Mouse (Mus musculus): ENCODE measurements at regions not wholly inside any gene's neighbourhood (a gene's known extent, or its start where the extent isn't known, plus 50 kb on each side); places are given as distances from the start of the nearest gene placed in this dataset.

DNA sequence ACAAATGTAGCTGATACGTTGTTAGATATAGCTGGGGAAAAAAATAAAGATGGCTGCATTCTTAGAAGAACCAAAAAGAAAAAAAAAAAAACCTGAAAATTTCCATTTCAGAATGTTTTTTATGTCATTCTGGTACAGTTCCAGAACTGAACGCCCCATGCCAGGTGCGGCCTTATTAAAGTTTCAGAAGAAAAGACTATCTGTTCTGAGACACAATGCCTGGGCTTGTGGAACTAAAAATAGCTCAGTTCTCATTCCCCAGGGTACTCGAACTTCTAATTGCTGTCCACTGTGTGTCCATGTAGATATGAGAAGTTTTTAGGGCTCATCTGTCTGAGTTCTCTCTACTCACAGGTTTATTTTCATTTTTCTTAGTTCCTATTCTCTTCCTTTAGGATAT, 131.7 kb upstream of the Adamts9 start:
- no peaks in the 10 kb centered on the region for H3K27me3 ChIP-seq (replicated peaks; ENCODE audit: control insufficient read depth, insufficient read depth, low read length)
- H3K9ac ChIP-seq (ENCODE audit: low read depth, low read length), result no peak overlapping the region
- H3K36me3 ChIP-seq (ENCODE audit: control insufficient read depth, insufficient read depth), result no peaks in the 10 kb centered on the region
- WGBS, result 79% methylated on average over 4 of the region's 4 CpGs
- no peak overlapping the region for H3K4me3 ChIP-seq (ENCODE audit: low read depth, low read length)
- no peak overlapping the region for H3K4me2 ChIP-seq (replicated peaks; ENCODE audit: low read depth)
- no peaks in the 10 kb centered on the region for H3K9me3 ChIP-seq (ENCODE audit: control insufficient read depth)
- no peak overlapping the region for H3K27ac ChIP-seq (ENCODE audit: low read depth, low read length)
- no peak for TF ChIP-seq CTCF (IDR thresholded peaks at IDR 0.05; ENCODE audit: low read depth)
- ATAC-seq, result no peak
- no peaks in the 10 kb centered on the region for H3K4me1 ChIP-seq (replicated peaks; ENCODE audit: control insufficient read depth, insufficient read depth, low read length)

DNA sequence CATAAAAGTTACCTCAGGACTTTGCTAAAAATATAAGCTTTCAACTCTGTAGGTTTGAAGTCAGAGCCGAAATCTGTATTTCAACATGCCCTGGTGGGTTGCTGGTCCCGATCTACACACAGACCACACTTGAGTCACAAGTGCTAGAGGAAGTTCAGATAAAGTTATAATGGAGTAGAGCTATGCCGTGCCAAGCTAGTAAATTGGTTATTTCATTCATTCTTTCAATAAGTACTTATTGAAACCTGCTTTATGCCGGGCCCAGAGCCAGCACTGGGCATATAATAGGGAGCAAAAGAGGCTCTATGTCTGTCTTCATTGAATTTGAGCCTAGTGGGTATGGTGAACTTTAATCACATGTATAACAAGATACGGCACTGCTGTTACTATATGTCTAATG, 127.6 kb upstream of the Adamts9 start:
- ATAC-seq, result no peak
- H3K27ac ChIP-seq (ENCODE audit: low read depth, low read length), result no peak overlapping the region
- 88% methylated on average over 5 of the region's 5 CpGs for WGBS
- H3K4me3 ChIP-seq (ENCODE audit: low read depth, low read length), result no peak overlapping the region
- H3K27me3 ChIP-seq (replicated peaks; ENCODE audit: control insufficient read depth, insufficient read depth, low read length), result no peaks in the 10 kb centered on the region
- no peaks in the 10 kb centered on the region for H3K4me1 ChIP-seq (replicated peaks; ENCODE audit: control insufficient read depth, insufficient read depth, low read length)
- no peaks in the 10 kb centered on the region for H3K36me3 ChIP-seq (ENCODE audit: control insufficient read depth, insufficient read depth)
- H3K9ac ChIP-seq (ENCODE audit: low read depth, low read length), result no peak overlapping the region
- TF ChIP-seq CTCF (IDR thresholded peaks at IDR 0.05; ENCODE audit: low read depth), result no peak
- H3K9me3 ChIP-seq (ENCODE audit: control insufficient read depth), result no peaks in the 10 kb centered on the region
- H3K4me2 ChIP-seq (replicated peaks; ENCODE audit: low read depth), result no peak overlapping the region

DNA sequence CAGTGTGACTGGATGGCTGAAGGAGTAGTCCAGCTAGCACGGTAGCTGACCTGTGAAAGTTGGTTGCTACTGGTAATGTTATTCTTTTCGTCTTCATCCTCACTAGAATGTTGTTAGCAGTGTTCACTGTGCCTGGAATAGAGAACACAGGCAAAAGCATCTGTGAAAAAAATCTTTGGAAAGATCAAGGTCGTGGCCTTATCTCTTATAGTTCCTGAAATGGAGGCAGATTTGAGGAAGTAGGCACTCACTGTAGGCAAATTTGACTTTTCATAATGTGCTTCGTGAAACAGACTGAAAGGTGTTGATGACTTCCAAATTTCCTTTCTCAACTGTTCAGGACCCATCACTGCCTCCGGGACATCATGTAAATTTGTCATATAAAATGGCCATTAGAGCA, 124.5 kb upstream of the Adamts9 start:
- no peak overlapping the region for H3K27ac ChIP-seq (ENCODE audit: low read depth, low read length)
- H3K4me1 ChIP-seq (replicated peaks; ENCODE audit: control insufficient read depth, insufficient read depth, low read length), result 0 out of 2 replicates have a peak, but pooled peaks cover 2% of the 10 kb centered on the region
- no peak overlapping the region for H3K4me3 ChIP-seq (ENCODE audit: low read depth, low read length)
- H3K36me3 ChIP-seq (ENCODE audit: control insufficient read depth, insufficient read depth), result no peaks in the 10 kb centered on the region
- H3K4me2 ChIP-seq (replicated peaks; ENCODE audit: low read depth), result no peak overlapping the region
- no peaks in the 10 kb centered on the region for H3K27me3 ChIP-seq (replicated peaks; ENCODE audit: control insufficient read depth, insufficient read depth, low read length)
- no peak for ATAC-seq
- no peaks in the 10 kb centered on the region for H3K9me3 ChIP-seq (ENCODE audit: control insufficient read depth)
- no peak for TF ChIP-seq CTCF (IDR thresholded peaks at IDR 0.05; ENCODE audit: low read depth)
- 88% methylated on average over 5 of the region's 5 CpGs for WGBS
- no peak overlapping the region for H3K9ac ChIP-seq (ENCODE audit: low read depth, low read length)

DNA sequence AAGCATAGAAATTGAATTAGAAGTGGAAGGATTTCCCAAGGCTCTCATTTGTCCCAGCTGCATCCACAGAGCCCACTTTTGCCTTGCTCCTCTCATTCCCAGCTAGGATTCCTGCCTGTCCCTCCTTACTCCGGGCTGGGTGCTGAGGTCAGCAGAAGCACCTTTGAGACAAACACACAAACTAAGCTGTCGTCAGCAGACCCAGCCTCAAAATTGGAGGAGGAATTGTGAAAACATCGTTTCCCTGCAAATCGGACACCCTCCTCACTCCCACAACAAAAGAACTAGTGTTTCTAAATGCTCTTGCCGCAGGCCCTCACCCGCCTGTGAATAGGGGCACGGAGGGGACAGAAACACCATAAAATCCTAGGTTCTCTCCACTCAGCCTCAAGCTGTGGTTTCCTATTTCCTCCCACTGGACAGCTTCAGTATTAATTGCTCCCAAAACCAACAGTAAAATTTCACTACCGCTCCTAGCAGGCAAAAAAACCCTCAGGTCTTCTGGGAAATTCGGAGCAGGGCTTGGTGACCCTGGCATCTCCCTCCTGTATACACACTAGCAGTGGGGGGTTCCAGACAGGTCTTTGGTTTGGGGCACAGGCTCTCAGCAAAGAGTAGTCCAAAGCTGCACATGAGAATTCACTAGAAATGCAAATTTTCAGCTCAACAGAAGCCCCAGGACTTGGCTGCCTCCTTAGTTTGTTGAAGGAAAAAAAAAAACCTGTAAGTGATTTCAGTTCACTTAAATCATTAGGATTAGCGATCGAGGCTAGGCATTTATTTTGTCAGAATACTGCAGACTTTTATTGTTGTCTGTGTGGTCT, 123.5 kb upstream of the Adamts9 start:
- 48% methylated on average over 11 of the region's 11 CpGs for WGBS
- Histone ChIP-seq H3K36me3 (ENCODE audit: control insufficient read depth, insufficient read depth) (no peaks in the 10 kb centered on the region), H3K9ac (ENCODE audit: low read depth, low read length) (no peak overlapping the region), H3K4me3 (ENCODE audit: low read depth, low read length) (no peak overlapping the region), H3K9me3 (ENCODE audit: control insufficient read depth) (no peaks in the 10 kb centered on the region), H3K27ac (ENCODE audit: low read depth, low read length) (no peak overlapping the region), H3K4me2 (replicated peaks; ENCODE audit: low read depth) (peak overlapping the region; percentile 30), H3K4me1 (replicated peaks; ENCODE audit: control insufficient read depth, insufficient read depth, low read length) (0 out of 2 replicates have a peak, but pooled peaks cover 3% of the 10 kb centered on the region), H3K27me3 (replicated peaks; ENCODE audit: control insufficient read depth, insufficient read depth, low read length) (no peaks in the 10 kb centered on the region)
- 0 out of 2 replicates have a peak, but pooled peaks have one; percentile 5 for TF ChIP-seq CTCF (IDR thresholded peaks at IDR 0.05; ENCODE audit: low read depth)
- no peak for ATAC-seq

DNA sequence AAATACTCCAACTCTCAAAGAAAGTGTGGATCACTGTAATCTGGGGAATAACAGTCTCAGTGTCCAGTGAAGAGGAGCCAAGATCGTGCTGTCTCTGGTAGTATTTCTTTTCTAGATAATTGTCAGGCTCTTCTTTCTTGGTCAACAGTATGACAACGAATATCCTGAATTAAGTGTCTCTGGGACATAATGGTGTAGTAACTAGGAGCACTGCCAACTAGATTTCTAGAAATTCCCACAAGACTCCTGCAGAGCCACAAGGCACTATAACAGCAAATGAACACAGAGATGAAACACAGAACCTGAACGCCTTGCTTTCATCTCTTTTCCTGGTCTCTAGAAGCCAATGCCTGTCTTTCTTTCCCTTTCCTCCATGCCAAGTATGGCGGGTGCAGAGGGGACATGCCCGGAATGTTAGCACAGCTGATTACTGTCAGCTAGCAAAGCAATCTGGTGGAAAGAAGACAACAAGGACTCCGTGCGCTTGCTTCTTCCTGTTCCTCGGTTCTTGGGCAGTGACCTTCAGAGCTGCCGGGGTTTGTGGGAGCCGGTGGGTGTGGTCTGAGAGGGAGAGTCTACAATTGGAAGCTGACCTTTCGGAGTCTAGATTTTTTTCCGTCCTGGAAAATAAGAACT, 122.7 kb upstream of the Adamts9 start:
- Histone ChIP-seq H3K4me3 (ENCODE audit: low read depth, low read length) (no peak overlapping the region), H3K9me3 (ENCODE audit: control insufficient read depth) (no peaks in the 10 kb centered on the region), H3K4me2 (replicated peaks; ENCODE audit: low read depth) (peak overlapping the region; percentile 30), H3K36me3 (ENCODE audit: control insufficient read depth, insufficient read depth) (no peaks in the 10 kb centered on the region), H3K27me3 (replicated peaks; ENCODE audit: control insufficient read depth, insufficient read depth, low read length) (no peaks in the 10 kb centered on the region), H3K27ac (ENCODE audit: low read depth, low read length) (no peak overlapping the region), H3K4me1 (replicated peaks; ENCODE audit: control insufficient read depth, insufficient read depth, low read length) (0 out of 2 replicates have a peak, but pooled peaks cover 3% of the 10 kb centered on the region), H3K9ac (ENCODE audit: low read depth, low read length) (no peak overlapping the region)
- WGBS, result 47% methylated on average over 12 of the region's 12 CpGs
- no peak for ATAC-seq
- no peak for TF ChIP-seq CTCF (IDR thresholded peaks at IDR 0.05; ENCODE audit: low read depth)

DNA sequence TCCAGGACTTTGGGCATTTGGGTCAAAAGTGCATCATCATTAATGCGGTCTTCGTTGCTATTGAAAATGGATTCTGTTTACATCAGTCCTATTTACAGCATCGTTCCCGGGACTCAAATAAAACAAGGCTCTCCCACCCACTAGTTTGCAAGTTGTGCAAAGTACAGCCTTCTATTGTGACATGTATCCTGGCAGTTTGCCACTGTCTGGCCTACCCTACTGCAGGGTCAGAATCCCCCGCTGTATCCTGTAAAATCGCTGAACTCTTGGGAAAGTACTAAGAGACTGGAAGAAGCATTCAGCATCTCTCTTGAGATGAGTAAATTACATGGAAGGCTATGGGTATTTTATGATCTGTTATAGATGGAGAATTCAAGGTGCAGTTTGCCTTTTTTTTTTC, 122.1 kb upstream of the Adamts9 start:
- H3K9me3 ChIP-seq (ENCODE audit: control insufficient read depth), result no peaks in the 10 kb centered on the region
- no peak for ATAC-seq
- no peaks in the 10 kb centered on the region for H3K36me3 ChIP-seq (ENCODE audit: control insufficient read depth, insufficient read depth)
- TF ChIP-seq CTCF (IDR thresholded peaks at IDR 0.05; ENCODE audit: low read depth), result no peak
- no peaks in the 10 kb centered on the region for H3K27me3 ChIP-seq (replicated peaks; ENCODE audit: control insufficient read depth, insufficient read depth, low read length)
- no peak overlapping the region for H3K9ac ChIP-seq (ENCODE audit: low read depth, low read length)
- 55% methylated on average over 6 of the region's 6 CpGs for WGBS
- no peak overlapping the region for H3K4me3 ChIP-seq (ENCODE audit: low read depth, low read length)
- H3K4me1 ChIP-seq (replicated peaks; ENCODE audit: control insufficient read depth, insufficient read depth, low read length), result 0 out of 2 replicates have a peak, but pooled peaks cover 3% of the 10 kb centered on the region
- no peak overlapping the region for H3K27ac ChIP-seq (ENCODE audit: low read depth, low read length)
- H3K4me2 ChIP-seq (replicated peaks; ENCODE audit: low read depth), result no peak overlapping the region

Data from intestine, postnatal 0 days (tissue).